Mouse (Mus musculus): ENCODE results near the gene Cyp26a1. TPM values are rescaled to one million over a fixed set of nuclear protein-coding genes. Genes with fewer than 3 reads are reported as not detected.

Cyp26a1 gene
- polyA plus RNA-seq, 1 experiment: not detected

DNA sequence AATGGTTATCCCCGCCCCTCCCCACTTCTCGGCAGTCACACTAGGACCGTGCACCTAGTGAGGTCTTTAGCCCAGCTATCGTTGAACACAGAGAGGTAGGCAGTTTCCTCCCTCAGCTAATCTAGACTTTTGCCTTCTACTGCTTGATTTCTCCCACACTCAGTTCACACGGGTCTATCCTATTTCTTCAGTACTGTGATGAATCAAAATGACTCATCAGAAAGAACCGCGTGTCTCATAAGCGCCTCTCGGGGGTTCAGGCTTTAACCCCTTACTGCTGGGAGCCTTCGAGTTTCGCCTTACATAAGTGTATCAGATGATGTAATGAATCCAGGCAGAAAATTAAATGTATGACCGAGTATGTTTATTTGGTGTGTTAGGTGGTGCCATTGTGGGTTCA lies 24.2 kb upstream of the Cyp26a1 start:
- peaks cover 37% of the 10 kb centered on the region for H3K36me3 ChIP-seq (ENCODE audit: control insufficient read depth)
- TF ChIP-seq TAL1 (IDR thresholded peaks at IDR 0.05; ENCODE audit: low read length) (no peak), GATA1 (IDR thresholded peaks at IDR 0.05; ENCODE audit: low read length) (no peak)
- no peak overlapping the region for H3K4me3 ChIP-seq (replicated peaks)
- H3K27me3 ChIP-seq (ENCODE audit: control insufficient read depth): no peaks in the 10 kb centered on the region
- no peaks in the 10 kb centered on the region for H3K9me3 ChIP-seq (ENCODE audit: control insufficient read depth, low read length)
- H3K4me1 ChIP-seq (ENCODE audit: control insufficient read depth): peaks cover 23% of the 10 kb centered on the region

DNA sequence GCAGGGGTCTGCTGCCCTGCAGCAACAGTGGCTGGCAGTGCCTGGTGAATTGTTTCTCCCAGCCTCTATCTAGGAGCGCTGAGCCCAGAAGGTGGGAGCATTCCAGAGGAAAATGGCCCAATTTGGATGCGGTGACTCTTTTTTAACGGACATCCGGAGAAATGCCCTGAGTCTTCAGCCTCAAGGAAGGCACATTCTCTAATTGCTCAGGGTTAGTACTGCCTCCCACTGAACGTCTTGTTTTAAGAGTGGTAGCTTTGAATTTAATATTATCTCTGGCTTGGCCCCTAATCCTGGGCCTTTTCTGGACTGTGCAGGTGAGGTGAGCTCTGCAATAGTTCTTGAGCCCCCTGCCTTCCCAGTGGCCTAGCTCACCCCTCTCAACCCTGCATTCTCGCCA lies 12.3 kb upstream of the Cyp26a1 start, which contains the start of gene Cyp26c1:
Cyp26c1 (plus strand) TSS at position 301 of the 400 bp plus-strand sequence.
- Histone ChIP-seq H3K4me3 (replicated peaks) (no peak within 1 kb of the TSS), H3K36me3 (ENCODE audit: control insufficient read depth) (peaks cover 62% of the 10 kb centered on the region), H3K27me3 (ENCODE audit: control insufficient read depth) (peaks cover 14% of the 10 kb centered on the region), H3K9me3 (ENCODE audit: control insufficient read depth, low read length) (no peaks in the 10 kb centered on the region), H3K4me1 (ENCODE audit: control insufficient read depth) (peaks cover 1% of the 10 kb centered on the region; the same call in 1 of the 2 replicates)
- TF ChIP-seq TAL1 (IDR thresholded peaks at IDR 0.05; ENCODE audit: low read length) (no peak), GATA1 (IDR thresholded peaks at IDR 0.05; ENCODE audit: low read length) (no peak)

DNA sequence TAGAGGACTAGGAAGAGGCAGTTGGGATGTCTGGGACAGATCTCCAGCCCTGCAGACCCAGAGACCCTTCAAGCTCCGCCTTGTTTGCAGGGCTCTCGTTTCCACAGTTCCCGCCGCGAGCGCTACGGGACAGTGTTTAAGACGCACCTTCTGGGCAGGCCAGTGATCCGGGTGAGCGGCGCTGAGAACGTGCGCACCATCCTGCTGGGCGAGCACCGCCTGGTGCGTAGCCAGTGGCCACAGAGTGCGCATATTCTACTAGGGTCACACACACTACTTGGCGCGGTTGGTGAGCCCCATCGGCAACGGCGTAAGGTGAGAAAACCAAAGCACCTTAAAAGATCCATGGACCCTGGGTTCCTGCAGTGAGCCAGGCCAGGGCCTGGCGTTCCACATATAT lies 11.3 kb upstream of the Cyp26a1 start:
- peaks cover 1% of the 10 kb centered on the region; the same call in 1 of the 2 replicates for H3K4me1 ChIP-seq (ENCODE audit: control insufficient read depth)
- no peaks in the 10 kb centered on the region for H3K9me3 ChIP-seq (ENCODE audit: control insufficient read depth, low read length)
- H3K27me3 ChIP-seq (ENCODE audit: control insufficient read depth): peaks cover 24% of the 10 kb centered on the region
- H3K36me3 ChIP-seq (ENCODE audit: control insufficient read depth): peaks cover 65% of the 10 kb centered on the region
- TF ChIP-seq GATA1 (IDR thresholded peaks at IDR 0.05; ENCODE audit: low read length): no peak
- TF ChIP-seq TAL1 (IDR thresholded peaks at IDR 0.05; ENCODE audit: low read length): no peak
- no peak overlapping the region for H3K4me3 ChIP-seq (replicated peaks)

DNA sequence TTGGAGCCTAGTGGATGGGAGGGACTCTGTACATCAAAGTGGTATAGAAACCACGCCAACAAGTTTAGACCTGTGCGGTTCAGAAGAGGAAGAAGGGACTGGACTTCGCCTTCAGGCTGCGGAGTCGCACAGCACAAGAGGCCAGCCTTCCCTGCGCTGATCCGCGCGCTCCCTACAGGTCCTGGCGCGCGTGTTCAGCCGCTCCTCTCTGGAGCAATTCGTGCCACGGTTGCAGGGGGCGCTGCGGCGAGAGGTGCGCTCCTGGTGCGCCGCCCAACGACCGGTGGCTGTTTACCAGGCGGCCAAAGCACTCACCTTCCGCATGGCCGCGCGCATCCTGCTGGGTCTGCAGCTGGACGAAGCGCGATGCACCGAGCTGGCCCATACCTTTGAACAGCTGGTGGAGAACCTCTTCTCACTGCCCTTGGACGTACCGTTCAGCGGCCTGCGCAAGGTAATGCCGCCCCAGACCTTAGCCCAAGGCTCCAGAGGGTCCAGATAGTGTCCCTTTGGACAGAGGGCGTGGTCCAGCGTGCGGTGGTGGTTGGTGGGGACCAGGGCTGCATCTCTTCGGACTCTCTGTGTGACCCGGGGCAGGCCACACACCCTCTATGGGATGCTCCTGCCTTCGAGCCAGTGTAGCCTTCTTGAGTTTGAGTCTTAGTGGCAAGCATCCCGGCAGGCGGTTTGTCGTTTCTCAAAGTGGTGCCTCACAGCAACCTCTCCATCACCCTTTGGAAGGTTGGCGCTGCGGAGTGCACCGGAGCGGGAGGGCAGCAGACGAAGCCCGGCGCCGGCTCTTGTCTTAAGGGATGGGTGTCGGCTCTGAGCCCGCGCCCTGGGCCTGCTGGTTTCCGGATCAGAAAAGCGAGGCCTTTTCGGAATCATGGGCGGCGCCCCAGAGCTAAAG lies 10.4 kb upstream of the Cyp26a1 start:
- Histone ChIP-seq H3K36me3 (ENCODE audit: control insufficient read depth) (peaks cover 60% of the 10 kb centered on the region), H3K4me3 (replicated peaks) (no peak overlapping the region), H3K9me3 (ENCODE audit: control insufficient read depth, low read length) (no peaks in the 10 kb centered on the region), H3K4me1 (ENCODE audit: control insufficient read depth) (peaks cover 1% of the 10 kb centered on the region; the same call in 1 of the 2 replicates), H3K27me3 (ENCODE audit: control insufficient read depth) (peaks cover 33% of the 10 kb centered on the region)
- no peak for TF ChIP-seq GATA1 (IDR thresholded peaks at IDR 0.05; ENCODE audit: low read length)
- no peak for TF ChIP-seq TAL1 (IDR thresholded peaks at IDR 0.05; ENCODE audit: low read length)

- peaks cover 1% of the 10 kb centered on the region; the same call in 1 of the 2 replicates for H3K4me1 ChIP-seq (ENCODE audit: control insufficient read depth)
- no peaks in the 10 kb centered on the region for H3K9me3 ChIP-seq (ENCODE audit: control insufficient read depth, low read length)
- TF ChIP-seq TAL1 (IDR thresholded peaks at IDR 0.05; ENCODE audit: low read length): no peak
- no peak for TF ChIP-seq GATA1 (IDR thresholded peaks at IDR 0.05; ENCODE audit: low read length)
- H3K36me3 ChIP-seq (ENCODE audit: control insufficient read depth): peaks cover 42% of the 10 kb centered on the region
- H3K4me3 ChIP-seq (replicated peaks): no peak overlapping the region
- H3K27me3 ChIP-seq (ENCODE audit: control insufficient read depth): peaks cover 55% of the 10 kb centered on the region
These were observed 8.1 kb upstream of the Cyp26a1 start for GRCm38 (mm10) chr19:37689478-37689877.

DNA sequence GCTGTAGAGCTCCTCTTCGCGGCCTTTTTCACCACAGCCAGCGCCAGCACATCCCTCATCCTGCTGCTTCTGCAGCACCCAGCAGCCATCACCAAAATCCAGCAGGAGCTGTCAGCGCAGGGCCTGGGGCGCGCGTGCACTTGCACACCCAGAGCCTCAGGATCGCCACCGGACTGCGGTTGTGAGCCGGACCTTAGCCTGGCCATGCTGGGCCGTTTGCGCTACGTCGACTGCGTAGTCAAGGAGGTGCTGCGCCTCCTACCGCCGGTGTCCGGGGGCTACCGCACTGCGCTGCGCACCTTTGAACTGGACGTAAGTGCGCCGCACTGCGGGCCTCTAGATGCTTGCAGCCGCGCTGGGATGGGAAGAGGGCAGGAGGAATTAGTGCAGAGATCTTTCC lies 6.9 kb upstream of the Cyp26a1 start:
- TF ChIP-seq TAL1 (IDR thresholded peaks at IDR 0.05; ENCODE audit: low read length) (no peak), GATA1 (IDR thresholded peaks at IDR 0.05; ENCODE audit: low read length) (no peak)
- H3K36me3 ChIP-seq (ENCODE audit: control insufficient read depth): peaks cover 32% of the 10 kb centered on the region
- no peak overlapping the region for H3K4me3 ChIP-seq (replicated peaks)
- H3K9me3 ChIP-seq (ENCODE audit: control insufficient read depth, low read length): no peaks in the 10 kb centered on the region
- peaks cover 65% of the 10 kb centered on the region for H3K27me3 ChIP-seq (ENCODE audit: control insufficient read depth)
- peaks cover 1% of the 10 kb centered on the region; the same call in 1 of the 2 replicates for H3K4me1 ChIP-seq (ENCODE audit: control insufficient read depth)

DNA sequence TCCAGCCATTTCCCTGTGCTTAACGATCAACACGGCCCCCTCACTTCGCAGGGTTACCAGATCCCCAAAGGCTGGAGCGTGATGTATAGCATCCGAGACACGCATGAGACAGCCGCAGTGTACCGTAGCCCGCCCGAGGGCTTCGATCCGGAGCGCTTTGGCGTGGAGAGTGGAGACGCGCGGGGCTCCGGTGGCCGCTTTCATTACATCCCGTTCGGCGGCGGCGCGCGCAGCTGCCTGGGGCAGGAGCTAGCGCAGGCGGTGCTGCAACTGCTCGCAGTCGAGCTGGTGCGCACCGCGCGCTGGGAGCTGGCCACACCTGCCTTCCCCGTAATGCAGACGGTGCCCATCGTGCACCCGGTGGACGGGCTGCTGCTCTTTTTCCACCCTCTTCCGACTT lies 4.7 kb upstream of the Cyp26a1 start:
- H3K9me3 ChIP-seq (ENCODE audit: control insufficient read depth, low read length): no peaks in the 10 kb centered on the region; the same call in 1 of the 2 replicates
- H3K4me1 ChIP-seq (ENCODE audit: control insufficient read depth): no peaks in the 10 kb centered on the region; the same call in 1 of the 2 replicates
- peaks cover 14% of the 10 kb centered on the region for H3K36me3 ChIP-seq (ENCODE audit: control insufficient read depth)
- TF ChIP-seq TAL1 (IDR thresholded peaks at IDR 0.05; ENCODE audit: low read length): no peak
- no peak for TF ChIP-seq GATA1 (IDR thresholded peaks at IDR 0.05; ENCODE audit: low read length)
- H3K27me3 ChIP-seq (ENCODE audit: control insufficient read depth): peaks cover 75% of the 10 kb centered on the region
- H3K4me3 ChIP-seq (replicated peaks): no peak overlapping the region

GRCm38 (mm10) chr19:37695146-37695545 lies 2.5 kb upstream of the Cyp26a1 start:
- peaks cover 98% of the 10 kb centered on the region for H3K27me3 ChIP-seq (ENCODE audit: control insufficient read depth)
- H3K4me3 ChIP-seq (replicated peaks): no peak overlapping the region
- TF ChIP-seq TAL1 (IDR thresholded peaks at IDR 0.05; ENCODE audit: low read length) (no peak), GATA1 (IDR thresholded peaks at IDR 0.05; ENCODE audit: low read length) (no peak)
- H3K4me1 ChIP-seq (ENCODE audit: control insufficient read depth): no peaks in the 10 kb centered on the region; the same call in 1 of the 2 replicates
- peaks cover 2% of the 10 kb centered on the region; the same call in 1 of the 2 replicates for H3K9me3 ChIP-seq (ENCODE audit: control insufficient read depth, low read length)
- H3K36me3 ChIP-seq (ENCODE audit: control insufficient read depth): peaks cover 3% of the 10 kb centered on the region
